Mouse (Mus musculus) bone marrow macrophage, adult 2 months (primary cell): ENCODE results near the gene Nptn.

Experiments used
- CTCF ChIP-seq: IDR thresholded peaks from 2 replicates; pipeline ENCODE4 v1.5.1; 2012; ENCODE audit warnings: low read depth, mild to moderate bottlenecking, low read length, moderate library complexity
- POLR2A ChIP-seq: IDR thresholded peaks from 2 replicates; pipeline ENCODE4 v1.6.1; 2012; ENCODE audit warnings: mild to moderate bottlenecking, low read depth, low read length, borderline replicate concordance

DNA sequence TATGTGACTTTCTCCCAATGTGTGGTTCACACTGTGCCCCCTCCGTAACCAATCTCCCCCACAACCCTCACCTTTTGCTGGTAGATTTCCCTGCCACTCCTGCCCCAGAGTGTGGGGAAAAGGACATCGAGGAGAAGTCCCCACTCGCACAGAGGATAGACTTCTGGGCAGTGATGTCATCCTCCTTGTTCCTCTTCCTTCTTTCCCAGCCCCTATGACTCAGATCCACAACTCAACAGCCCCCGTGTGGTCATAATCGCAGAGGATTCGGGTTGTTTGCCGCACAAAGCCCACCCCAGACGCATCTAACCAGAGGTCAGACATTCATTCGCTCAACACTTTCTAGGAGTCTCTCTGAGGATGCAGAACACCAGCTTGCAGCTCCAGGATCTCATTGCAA is 30.0 kb upstream of the Nptn start:
- no peak for TF ChIP-seq POLR2A
- peak; percentile 25; the same call in 1 of the 2 replicates for TF ChIP-seq CTCF
